Mouse (Mus musculus): Measurements from ENCODE around the gene 1600012H06Rik. TPM values are rescaled to one million over a fixed set of nuclear protein-coding genes. Genes with fewer than 3 reads are reported as not detected.
"Not testable (repeated sequence)": the region's sequence is repeated elsewhere in the genome, so short reads cannot be mapped to it uniquely, and the experiment has no call there.

The 1600012H06Rik gene
- polyA plus RNA-seq (2012; rRNA removed): 17.5 and 20.6 TPM in 2 replicates

GRCm38 (mm10) chr17:14943009-14943728 is at the start of gene 1600012H06Rik, which contains the start of gene Wdr27:
Gene 1600012H06Rik, plus strand, starts transcription at chr17:14943184.
Gene Wdr27, minus strand, starts transcription at chr17:14943158.
- TF ChIP-seq POLR2A (IDR thresholded peaks at IDR 0.05; ENCODE audit: low read depth, low read length) (peak; percentile 14), CTCF (conservative IDR thresholded peaks at IDR 0.05; ENCODE audit: insufficient read depth, insufficient read length, low read depth, low read length) (no peak)
- WGBS: under 1% methylated on average over 54 of the region's 54 CpGs
- H3K27ac ChIP-seq (ENCODE audit: insufficient read depth, low read depth, low read length): peak within 1 kb of the TSS; percentile 69
- no peaks in the 10 kb centered on the region for H3K27me3 ChIP-seq (replicated peaks; ENCODE audit: control insufficient read depth, insufficient read depth, low read length)
- H3K4me3 ChIP-seq (ENCODE audit: insufficient read depth, low read depth, low read length): peak within 1 kb of the TSS; percentile 82
- peaks cover 11% of the 10 kb centered on the region; the same call in 1 of the 2 replicates for H3K4me1 ChIP-seq (ENCODE audit: control insufficient read depth, insufficient read depth, low read length)
- H3K36me3 ChIP-seq (ENCODE audit: control insufficient read depth, insufficient read depth, low read length): no peaks in the 10 kb centered on the region; the same call in 1 of the 2 replicates
- peak; percentile 99 for DNase-seq

GRCm38 (mm10) chr17:14895058-14895457 is 47.9 kb upstream of the 1600012H06Rik start:
- H3K4me3 ChIP-seq (ENCODE audit: insufficient read depth, low read depth, low read length); H3K4me1 ChIP-seq (ENCODE audit: control insufficient read depth, insufficient read depth, low read length); H3K27ac ChIP-seq (ENCODE audit: insufficient read depth, low read depth, low read length); H3K36me3 ChIP-seq (ENCODE audit: control insufficient read depth, insufficient read depth, low read length); H3K27me3 ChIP-seq (replicated peaks; ENCODE audit: control insufficient read depth, insufficient read depth, low read length); DNase-seq: not testable (repeated sequence)

- 80% methylated on average over 1 of the region's 1 CpGs for WGBS
- no peak for TF ChIP-seq POLR2A (IDR thresholded peaks at IDR 0.05; ENCODE audit: low read depth, low read length)
- no peak for TF ChIP-seq CTCF (conservative IDR thresholded peaks at IDR 0.05; ENCODE audit: insufficient read depth, insufficient read length, low read depth, low read length)
- no peaks in the 10 kb centered on the region for H3K4me1 ChIP-seq (ENCODE audit: control insufficient read depth, insufficient read depth, low read length)
- no peak for DNase-seq
- no peak overlapping the region for H3K27ac ChIP-seq (ENCODE audit: insufficient read depth, low read depth, low read length)
- H3K36me3 ChIP-seq (ENCODE audit: control insufficient read depth, insufficient read depth, low read length): no peaks in the 10 kb centered on the region
- H3K4me3 ChIP-seq (ENCODE audit: insufficient read depth, low read depth, low read length): no peak overlapping the region
- no peaks in the 10 kb centered on the region for H3K27me3 ChIP-seq (replicated peaks; ENCODE audit: control insufficient read depth, insufficient read depth, low read length)
These were observed 44.0 kb upstream of the 1600012H06Rik start for GRCm38 (mm10) chr17:14898972-14899371.

GRCm38 (mm10) chr17:14903212-14903611 is 39.8 kb upstream of the 1600012H06Rik start:
- Histone ChIP-seq H3K27me3 (replicated peaks; ENCODE audit: control insufficient read depth, insufficient read depth, low read length) (no peaks in the 10 kb centered on the region), H3K36me3 (ENCODE audit: control insufficient read depth, insufficient read depth, low read length) (no peaks in the 10 kb centered on the region), H3K27ac (ENCODE audit: insufficient read depth, low read depth, low read length) (no peak overlapping the region), H3K4me1 (ENCODE audit: control insufficient read depth, insufficient read depth, low read length) (no peaks in the 10 kb centered on the region), H3K4me3 (ENCODE audit: insufficient read depth, low read depth, low read length) (no peak overlapping the region)
- TF ChIP-seq POLR2A (IDR thresholded peaks at IDR 0.05; ENCODE audit: low read depth, low read length) (no peak), CTCF (conservative IDR thresholded peaks at IDR 0.05; ENCODE audit: insufficient read depth, insufficient read length, low read depth, low read length) (no peak)
- DNase-seq: no peak
- WGBS: 89% methylated on average over 3 of the region's 3 CpGs

- no peak for DNase-seq
- H3K4me3 ChIP-seq (ENCODE audit: insufficient read depth, low read depth, low read length): no peak overlapping the region
- no peak for TF ChIP-seq CTCF (conservative IDR thresholded peaks at IDR 0.05; ENCODE audit: insufficient read depth, insufficient read length, low read depth, low read length)
- no peak for TF ChIP-seq POLR2A (IDR thresholded peaks at IDR 0.05; ENCODE audit: low read depth, low read length)
- WGBS: 88% methylated on average over 6 of the region's 6 CpGs
- no peak overlapping the region for H3K27ac ChIP-seq (ENCODE audit: insufficient read depth, low read depth, low read length)
- H3K27me3 ChIP-seq (replicated peaks; ENCODE audit: control insufficient read depth, insufficient read depth, low read length): no peaks in the 10 kb centered on the region
- H3K36me3 ChIP-seq (ENCODE audit: control insufficient read depth, insufficient read depth, low read length): no peaks in the 10 kb centered on the region
- H3K4me1 ChIP-seq (ENCODE audit: control insufficient read depth, insufficient read depth, low read length): no peaks in the 10 kb centered on the region
These were observed 38.8 kb upstream of the 1600012H06Rik start for GRCm38 (mm10) chr17:14904206-14904605.

GRCm38 (mm10) chr17:14904637-14905265 is 38.2 kb upstream of the 1600012H06Rik start:
- Histone ChIP-seq H3K27me3 (replicated peaks; ENCODE audit: control insufficient read depth, insufficient read depth, low read length) (no peaks in the 10 kb centered on the region), H3K36me3 (ENCODE audit: control insufficient read depth, insufficient read depth, low read length) (no peaks in the 10 kb centered on the region), H3K4me1 (ENCODE audit: control insufficient read depth, insufficient read depth, low read length) (no peaks in the 10 kb centered on the region), H3K4me3 (ENCODE audit: insufficient read depth, low read depth, low read length) (no peak overlapping the region), H3K27ac (ENCODE audit: insufficient read depth, low read depth, low read length) (no peak overlapping the region)
- peak; percentile 67 for DNase-seq
- no peak for TF ChIP-seq POLR2A (IDR thresholded peaks at IDR 0.05; ENCODE audit: low read depth, low read length)
- TF ChIP-seq CTCF (conservative IDR thresholded peaks at IDR 0.05; ENCODE audit: insufficient read depth, insufficient read length, low read depth, low read length): peak; percentile 40; the same call in 1 of the 2 replicates
- 35% methylated on average over 7 of the region's 7 CpGs for WGBS

GRCm38 (mm10) chr17:14906611-14907010 is 36.4 kb upstream of the 1600012H06Rik start:
- Histone ChIP-seq H3K36me3 (ENCODE audit: control insufficient read depth, insufficient read depth, low read length) (no peaks in the 10 kb centered on the region), H3K4me1 (ENCODE audit: control insufficient read depth, insufficient read depth, low read length) (no peaks in the 10 kb centered on the region), H3K4me3 (ENCODE audit: insufficient read depth, low read depth, low read length) (no peak overlapping the region), H3K27me3 (replicated peaks; ENCODE audit: control insufficient read depth, insufficient read depth, low read length) (no peaks in the 10 kb centered on the region), H3K27ac (ENCODE audit: insufficient read depth, low read depth, low read length) (no peak overlapping the region)
- 49% methylated on average over 1 of the region's 1 CpGs for WGBS
- no peak for DNase-seq
- TF ChIP-seq CTCF (conservative IDR thresholded peaks at IDR 0.05; ENCODE audit: insufficient read depth, insufficient read length, low read depth, low read length) (no peak), POLR2A (IDR thresholded peaks at IDR 0.05; ENCODE audit: low read depth, low read length) (no peak)
